Mouse (Mus musculus): ENCODE data around the gene Ctnnd1. TPM values are rescaled to one million over a fixed set of nuclear protein-coding genes. Genes with fewer than 3 reads are reported as not detected.
"Not testable (repeated sequence)": the region's sequence is repeated elsewhere in the genome, so short reads cannot be mapped to it uniquely, and the experiment has no call there.

Gene Ctnnd1
- 38.6 and 39.2 TPM in 2 replicates for polyA plus RNA-seq (2015; fragmentation: Nextera tagmentation; extraction: Ambion mirVana)

- H3K9ac ChIP-seq: peak within 1 kb of the TSS; percentile 78
- whole genome bisulfite sequencing: under 1% methylated on average over 15 of the region's 15 CpGs
- peak within 1 kb of the TSS; percentile 63 for H3K4me3 ChIP-seq
- H3K4me2 ChIP-seq: peak within 1 kb of the TSS; percentile 79
- no peaks in the 10 kb centered on the region for H3K9me3 ChIP-seq
- no peaks in the 10 kb centered on the region for H3K27me3 ChIP-seq
- no peaks in the 10 kb centered on the region for H3K36me3 ChIP-seq
- H3K4me1 ChIP-seq (replicated peaks): peaks cover 23% of the 10 kb centered on the region
- H3K27ac ChIP-seq: peak within 1 kb of the TSS; percentile 93
- peak; percentile 94 for ATAC-seq (ENCODE audit: low FRiP score)
Measured at GRCm38 (mm10) chr2:84650464-84651195, at the start of gene Ctnnd1. Ctnnd1 (minus strand) TSS chr2:84650765.

- no peak overlapping the region for H3K9ac ChIP-seq
- WGBS: 95% methylated on average over 5 of the region's 5 CpGs
- H3K36me3 ChIP-seq: peaks cover 56% of the 10 kb centered on the region
- no peak overlapping the region for H3K4me2 ChIP-seq
- no peak overlapping the region for H3K4me3 ChIP-seq
- no peak overlapping the region for H3K27ac ChIP-seq
- H3K27me3 ChIP-seq: no peaks in the 10 kb centered on the region
- H3K9me3 ChIP-seq: no peaks in the 10 kb centered on the region
- H3K4me1 ChIP-seq (replicated peaks): no peaks in the 10 kb centered on the region
- no peak for ATAC-seq (ENCODE audit: low FRiP score)
Measured at GRCm38 (mm10) chr2:84695007-84695695, 44.6 kb upstream of the Ctnnd1 start.

GRCm38 (mm10) chr2:84690050-84690449 lies 39.5 kb upstream of the Ctnnd1 start:
- H3K36me3 ChIP-seq: peaks cover 89% of the 10 kb centered on the region
- 93% methylated on average over 12 of the region's 12 CpGs for WGBS

DNA sequence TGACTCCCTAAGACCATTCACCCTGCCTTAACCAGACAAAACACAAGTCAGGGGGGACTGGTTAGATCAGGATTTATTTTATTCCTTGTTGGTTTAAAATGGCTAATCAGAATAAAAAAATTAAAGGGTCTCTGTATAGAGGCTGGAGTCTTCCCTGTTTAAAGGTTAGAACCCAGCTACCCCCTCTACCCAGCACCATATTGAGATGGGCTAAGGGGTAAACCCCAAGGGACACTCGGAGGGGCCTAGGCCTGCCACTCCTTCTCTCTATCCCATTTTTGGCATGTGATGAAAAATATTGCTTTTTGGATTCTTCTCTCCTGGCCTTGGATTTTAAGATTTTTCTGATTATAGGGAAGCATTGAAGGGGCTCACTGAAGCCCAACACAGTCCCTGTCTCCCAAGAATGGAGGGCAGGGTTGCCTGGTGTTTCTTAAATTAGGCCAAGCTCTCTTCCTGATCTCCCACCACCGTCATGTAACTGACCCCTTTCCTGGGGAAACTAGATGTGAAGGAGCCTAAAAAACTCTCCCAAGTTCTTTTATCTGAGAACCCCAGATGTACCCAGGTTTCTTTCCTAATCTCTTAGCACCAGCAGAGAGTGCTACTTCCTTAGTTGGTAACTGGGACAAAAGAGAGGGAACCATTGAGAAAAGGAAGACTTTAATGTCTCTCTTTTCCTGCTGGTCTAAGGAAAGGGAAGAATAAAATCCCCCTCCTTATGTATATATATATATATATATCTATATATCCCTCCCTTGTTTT lies 37.7 kb upstream of the Ctnnd1 start:
- no peak; the same call in 1 of the 2 replicates for ATAC-seq (ENCODE audit: low FRiP score)
- Histone ChIP-seq H3K4me1 (replicated peaks) (no peaks in the 10 kb centered on the region), H3K4me2 (no peak overlapping the region), H3K9ac (no peak overlapping the region), H3K9me3 (no peaks in the 10 kb centered on the region), H3K36me3 (peaks cover 83% of the 10 kb centered on the region), H3K27ac (no peak overlapping the region), H3K27me3 (no peaks in the 10 kb centered on the region), H3K4me3 (no peak overlapping the region)
- WGBS: 79% methylated on average over 2 of the region's 2 CpGs

More at GRCm38 (mm10) chr2:84690050-84690449, 39.5 kb upstream of the Ctnnd1 start:
- Histone ChIP-seq H3K4me2 (no peak overlapping the region), H3K27me3 (no peaks in the 10 kb centered on the region), H3K9me3 (no peaks in the 10 kb centered on the region), H3K9ac (no peak overlapping the region), H3K4me3 (no peak overlapping the region), H3K27ac (no peak overlapping the region), H3K4me1 (replicated peaks) (no peaks in the 10 kb centered on the region)
- 0 out of 2 replicates have a peak, but pooled peaks have one; percentile 25 for ATAC-seq (ENCODE audit: low FRiP score)

DNA sequence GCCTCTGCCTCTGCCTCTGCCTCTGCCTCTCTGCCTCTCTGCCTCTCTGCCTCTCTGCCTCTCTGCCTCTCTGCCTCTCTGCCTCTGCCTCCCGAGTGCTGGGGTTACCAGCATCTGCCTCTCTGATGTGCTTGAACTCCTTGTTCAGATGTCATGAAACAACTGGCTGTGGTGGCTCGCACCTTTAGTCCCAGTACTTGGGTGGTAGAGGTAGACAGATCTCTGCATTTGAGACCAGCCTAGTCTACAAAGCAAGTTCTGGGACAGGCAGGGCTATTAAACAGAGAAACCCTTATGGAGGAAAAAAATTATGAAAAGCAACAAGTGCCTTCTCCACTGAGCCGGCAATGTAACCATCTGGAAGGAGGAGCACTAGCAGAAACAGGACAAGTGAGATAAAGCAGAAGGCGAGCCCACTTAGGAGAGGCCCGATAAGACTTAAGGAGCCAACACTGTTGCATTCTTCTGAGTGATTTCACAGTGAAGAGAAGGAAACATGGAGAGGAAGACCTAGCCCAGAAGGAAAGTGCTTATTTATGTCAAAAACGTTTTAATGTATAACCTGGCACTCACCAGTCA lies 32.1 kb upstream of the Ctnnd1 start:
- Histone ChIP-seq H3K4me3 (no peak overlapping the region), H3K9ac (no peak overlapping the region), H3K36me3 (peaks cover 38% of the 10 kb centered on the region), H3K9me3 (no peaks in the 10 kb centered on the region), H3K4me1 (replicated peaks) (peaks cover 11% of the 10 kb centered on the region), H3K27me3 (no peaks in the 10 kb centered on the region), H3K4me2 (no peak overlapping the region), H3K27ac (no peak overlapping the region)
- 87% methylated on average over 6 of the region's 6 CpGs for WGBS
- ATAC-seq (ENCODE audit: low FRiP score): no peak

GRCm38 (mm10) chr2:84679016-84679415 lies 28.5 kb upstream of the Ctnnd1 start, which contains the start of gene Tmx2:
Tmx2 (minus strand) TSS chr2:84679140.
- Histone ChIP-seq H3K4me1 (replicated peaks) (peaks cover 29% of the 10 kb centered on the region), H3K27ac (peak within 1 kb of the TSS; percentile 89), H3K36me3 (peaks cover 30% of the 10 kb centered on the region), H3K4me3 (peak within 1 kb of the TSS; percentile 97), H3K9ac (peak within 1 kb of the TSS; percentile 89), H3K27me3 (no peaks in the 10 kb centered on the region), H3K9me3 (no peaks in the 10 kb centered on the region), H3K4me2 (peak within 1 kb of the TSS; percentile 82)
- 24% methylated on average over 8 of the region's 8 CpGs for WGBS
- no peak for ATAC-seq (ENCODE audit: low FRiP score)

DNA sequence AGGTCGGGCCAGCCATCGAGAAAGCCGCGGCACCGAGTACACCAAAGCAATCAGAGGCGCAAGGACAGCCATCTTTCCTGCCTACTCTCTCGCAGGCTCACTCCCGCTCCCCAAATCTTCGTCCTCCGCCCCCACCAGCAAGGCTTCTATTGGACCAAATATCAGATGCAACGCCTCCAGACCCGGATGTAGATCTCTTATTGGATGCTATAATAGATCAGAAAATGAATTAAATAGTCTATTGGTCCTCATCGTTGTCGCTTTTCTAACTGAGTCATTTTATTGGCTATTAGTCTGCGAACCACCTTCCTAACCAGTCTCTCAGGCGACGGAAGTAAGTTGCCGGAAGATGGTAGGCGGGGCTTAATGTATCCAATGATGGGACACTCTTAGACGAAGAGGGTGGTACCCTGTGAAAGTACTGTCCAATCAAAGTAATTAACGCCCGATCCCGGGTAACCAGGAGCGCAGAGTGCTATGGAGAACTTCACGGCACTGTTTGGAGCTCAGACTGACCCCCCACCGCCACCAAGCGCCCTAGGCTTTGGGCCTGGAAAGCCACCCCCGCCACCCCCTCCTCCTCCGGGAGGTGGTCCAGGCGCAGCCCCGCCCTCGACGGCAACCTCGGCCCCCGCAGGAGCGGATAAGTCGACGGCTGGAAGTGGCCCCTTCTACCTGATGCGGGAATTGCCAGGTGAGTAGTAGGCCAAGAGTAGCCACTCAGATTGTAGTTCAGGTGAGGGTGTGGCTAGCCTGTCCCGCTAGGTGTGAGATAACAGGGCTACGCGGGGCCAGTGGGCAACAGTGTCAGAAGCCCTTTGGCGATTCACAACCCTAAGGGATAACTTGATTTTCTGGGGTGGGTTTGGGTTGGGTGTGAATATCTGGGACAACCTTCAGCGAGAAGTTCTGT lies 27.7 kb upstream of the Ctnnd1 start, which contains the start of the genes Gm28635 and Med19:
Gene Gm28635, minus strand, starts transcription at position 74 of the 913 bp plus-strand sequence.
Gene Med19, plus strand, starts transcription at position 435 of the 913 bp plus-strand sequence.
- ATAC-seq (ENCODE audit: low FRiP score): peak; percentile 100
- Histone ChIP-seq H3K9me3 (no peaks in the 10 kb centered on the region), H3K27ac (peak within 1 kb of the TSS; percentile 89), H3K27me3 (no peaks in the 10 kb centered on the region), H3K9ac (peak within 1 kb of the TSS; percentile 89), H3K36me3 (peaks cover 36% of the 10 kb centered on the region), H3K4me2 (peak within 1 kb of the TSS; percentile 82), H3K4me3 (peak within 1 kb of the TSS; percentile 97), H3K4me1 (replicated peaks) (peaks cover 29% of the 10 kb centered on the region)
- WGBS: 0% methylated on average over 44 of the region's 44 CpGs

DNA sequence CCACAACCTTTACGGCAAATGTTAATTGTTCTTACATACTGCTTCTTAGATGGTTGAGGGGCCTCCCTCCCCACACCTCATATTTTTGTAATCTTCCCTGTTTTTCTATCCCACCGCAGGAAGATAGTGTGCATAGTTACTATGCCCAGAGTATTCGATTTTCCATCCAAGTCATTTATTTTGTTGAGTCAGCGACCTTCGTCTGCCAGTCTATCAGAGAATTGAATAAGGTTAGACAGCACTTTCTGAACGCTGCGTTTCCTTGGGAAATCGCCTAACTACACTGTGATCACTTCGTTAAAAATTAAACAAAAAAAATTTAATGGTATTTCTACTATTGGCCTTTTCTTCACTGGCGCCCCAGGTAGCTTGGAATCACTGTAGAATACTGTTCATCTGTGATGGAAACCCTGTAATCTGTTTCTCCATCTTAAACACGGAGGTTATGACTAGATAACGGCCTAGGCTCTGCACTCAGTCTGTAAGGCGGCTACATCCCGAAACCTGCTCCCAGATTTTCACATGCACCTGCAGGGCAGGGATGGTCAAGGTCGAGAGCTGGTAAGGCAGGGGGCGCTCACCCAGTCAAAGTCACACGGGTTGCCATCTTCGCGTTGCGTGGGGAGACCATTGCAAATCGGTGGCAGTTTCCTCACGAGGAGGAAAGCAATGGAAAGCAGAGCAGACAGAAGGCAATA lies 26.9 kb upstream of the Ctnnd1 start:
- peak overlapping the region; percentile 89 for H3K27ac ChIP-seq
- ATAC-seq (ENCODE audit: low FRiP score): peak; percentile 74
- WGBS: 10% methylated on average over 22 of the region's 22 CpGs
- H3K27me3 ChIP-seq: no peaks in the 10 kb centered on the region
- H3K9me3 ChIP-seq: no peaks in the 10 kb centered on the region
- H3K36me3 ChIP-seq: peaks cover 44% of the 10 kb centered on the region
- peaks cover 29% of the 10 kb centered on the region for H3K4me1 ChIP-seq (replicated peaks)
- H3K9ac ChIP-seq: peak overlapping the region; percentile 77
- H3K4me2 ChIP-seq: peak overlapping the region; percentile 78
- peak overlapping the region; percentile 97 for H3K4me3 ChIP-seq

DNA sequence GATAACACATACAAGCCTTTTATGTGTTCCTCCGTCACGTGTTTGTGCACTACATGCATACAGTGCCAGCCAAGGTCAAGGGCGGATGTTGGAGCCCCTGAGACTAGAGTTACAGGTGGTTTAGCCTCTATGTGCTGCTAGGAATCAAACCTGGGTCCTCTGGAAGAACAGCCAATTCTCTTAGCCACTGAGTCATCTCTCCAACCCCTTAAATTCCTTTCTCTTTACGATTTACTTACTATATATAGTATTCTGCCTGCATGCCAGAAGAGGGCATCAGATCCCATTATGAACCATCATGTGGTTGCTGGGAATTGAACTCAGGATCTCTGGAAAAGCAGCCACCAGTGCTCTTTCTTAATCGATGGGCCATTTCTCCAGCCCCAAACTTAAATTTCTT lies 21.0 kb upstream of the Ctnnd1 start:
- H3K36me3 ChIP-seq: peaks cover 58% of the 10 kb centered on the region

GRCm38 (mm10) chr2:84670569-84670933 lies 20.0 kb upstream of the Ctnnd1 start, which contains the start of gene Selenoh:
Selenoh (minus strand) TSS chr2:84670770.
- Histone ChIP-seq H3K9ac (peak within 1 kb of the TSS; percentile 83), H3K4me1 (replicated peaks) (peaks cover 18% of the 10 kb centered on the region), H3K4me2 (peak within 1 kb of the TSS; percentile 74), H3K9me3 (no peaks in the 10 kb centered on the region), H3K4me3 (peak within 1 kb of the TSS; percentile 88), H3K27ac (peak within 1 kb of the TSS; percentile 92), H3K27me3 (no peaks in the 10 kb centered on the region), H3K36me3 (peaks cover 51% of the 10 kb centered on the region)
- peak; percentile 98 for ATAC-seq (ENCODE audit: low FRiP score)
- 0% methylated on average over 20 of the region's 20 CpGs for WGBS

More for the DNA sequence above, 21.0 kb upstream of the Ctnnd1 start:
- H3K9ac ChIP-seq; H3K27ac ChIP-seq; H3K9me3 ChIP-seq; ATAC-seq (ENCODE audit: low FRiP score); H3K27me3 ChIP-seq: not testable (repeated sequence)
- Histone ChIP-seq H3K4me2 (peak overlapping the region; percentile 74), H3K4me3 (peak overlapping the region; percentile 88; the same call in 1 of the 2 replicates), H3K4me1 (replicated peaks) (peaks cover 27% of the 10 kb centered on the region)
- 68% methylated on average over 4 of the region's 5 CpGs for WGBS
